Mouse (Mus musculus) granulocyte monocyte progenitor cell, adult 5-6 weeks (primary cell): Measurements from ENCODE around the gene Cracr2a. TPM values are rescaled to one million over a fixed set of nuclear protein-coding genes. Genes with fewer than 3 reads are reported as not detected.
A peak's percentile ranks its signal among the peaks of the same experiment; 100 is the strongest.
"Not testable (repeated sequence)": the region's sequence is repeated elsewhere in the genome, so short reads cannot be mapped to it uniquely, and the experiment has no call there.

Source experiments
- ATAC-seq: replicated peaks from 2 replicates; pipeline ENCODE4 v1.8.0; 2016; ENCODE audit warnings: mild to moderate bottlenecking, moderate TSS enrichment, inconsistent platforms; ENCODE audit not compliant: poor library complexity, severe bottlenecking
- total RNA-seq, 2 experiments: library from RNA; stranded (forward) in 1 of 2; stranded (reverse) in 1 of 2; fragments of 200-712, 200-1000 nt in 1 of 2; fragments of >200 nt in 1 of 2; fragmentation: Nextera tagmentation in 1 of 2; gene quantifications; 2 replicates each; pipeline ENCODE4 v1.2.3; 2014 to 2017

Gene Cracr2a
- total RNA-seq (2014; fragmentation: Nextera tagmentation), result 8.6 and 9.4 TPM in 2 replicates
- total RNA-seq (2017), result 9.5 and 9.6 TPM in 2 replicates

GRCm38 (mm10) chr6:127561231-127562020 lies at the start of gene Cracr2a:
Cracr2a (plus strand) TSS chr6:127561338.
- ATAC-seq, result peak; percentile 84

- not testable (repeated sequence) for ATAC-seq
These were observed 47.4 kb upstream of the Cracr2a start for GRCm38 (mm10) chr6:127513776-127514175.

GRCm38 (mm10) chr6:127521176-127521575 lies 40.0 kb upstream of the Cracr2a start:
- ATAC-seq, result peak; percentile 60

GRCm38 (mm10) chr6:127522326-127522725 lies 38.8 kb upstream of the Cracr2a start:
- ATAC-seq, result peak; percentile 85

GRCm38 (mm10) chr6:127524442-127524841 lies 36.7 kb upstream of the Cracr2a start:
- ATAC-seq, result peak; percentile 61

GRCm38 (mm10) chr6:127528625-127529024 lies 32.5 kb upstream of the Cracr2a start:
- no peak for ATAC-seq

- ATAC-seq, result peak; percentile 79
These were observed 31.7 kb upstream of the Cracr2a start for GRCm38 (mm10) chr6:127529451-127529850.

GRCm38 (mm10) chr6:127530206-127530605 lies 30.9 kb upstream of the Cracr2a start:
- no peak for ATAC-seq

GRCm38 (mm10) chr6:127531412-127532205 lies 29.5 kb upstream of the Cracr2a start:
- no peak for ATAC-seq

GRCm38 (mm10) chr6:127532304-127532703 lies 28.8 kb upstream of the Cracr2a start:
- no peak for ATAC-seq

GRCm38 (mm10) chr6:127533766-127534165 lies 27.4 kb upstream of the Cracr2a start:
- ATAC-seq, result no peak

- no peak for ATAC-seq
These were observed 24.1 kb upstream of the Cracr2a start for GRCm38 (mm10) chr6:127537035-127537434.

- no peak for ATAC-seq
These were observed 23.0 kb upstream of the Cracr2a start for GRCm38 (mm10) chr6:127538118-127538517.

- ATAC-seq, result peak; percentile 90
These were observed 21.9 kb upstream of the Cracr2a start for GRCm38 (mm10) chr6:127539226-127539625.

- ATAC-seq, result peak; percentile 57
These were observed 21.5 kb upstream of the Cracr2a start for GRCm38 (mm10) chr6:127539659-127540058.

- 0 out of 2 replicates have a peak, but pooled peaks have one; percentile 26 for ATAC-seq
These were observed 20.6 kb upstream of the Cracr2a start for GRCm38 (mm10) chr6:127540517-127540916.

- ATAC-seq, result peak; percentile 67
These were observed 19.3 kb upstream of the Cracr2a start for GRCm38 (mm10) chr6:127541617-127542374.

GRCm38 (mm10) chr6:127546676-127547075 lies 14.5 kb upstream of the Cracr2a start:
- ATAC-seq, result no peak

- ATAC-seq, result no peak
These were observed 8.2 kb upstream of the Cracr2a start for GRCm38 (mm10) chr6:127552940-127553339.

GRCm38 (mm10) chr6:127555553-127555952 lies 5.6 kb upstream of the Cracr2a start:
- ATAC-seq, result no peak

GRCm38 (mm10) chr6:127560872-127561230 lies 287 bp upstream of the Cracr2a start:
- ATAC-seq, result no peak
